Mouse (Mus musculus) forebrain, embryonic 12.5 days (tissue): Measurements from ENCODE around the gene Tfip11. TPM values are rescaled to one million over a fixed set of nuclear protein-coding genes. Genes with fewer than 3 reads are reported as not detected.
A peak's percentile ranks its signal among the peaks of the same experiment; 100 is the strongest.

Source experiments
- ATAC-seq: fragments of 200-750 bp; cut with Nextera tagmentation; 2 replicates; pipeline ENCODE4 v1.8.0; 2017; ENCODE audit warnings: moderate TSS enrichment; ENCODE audit not compliant: low FRiP score
- H3K27ac ChIP-seq: fragments of 300-500 bp; sonication (generic); 2 replicates; pipeline ENCODE4 v1.5.1; 2016; ENCODE audit warnings: mild to moderate bottlenecking
- H3K27me3 ChIP-seq: fragments of 300-500 bp; sonication (generic); 2 replicates; pipeline ENCODE4 v1.6.1; 2016; ENCODE audit warnings: mild to moderate bottlenecking
- H3K36me3 ChIP-seq: fragments of 300-500 bp; sonication (generic); replicated peaks from 2 replicates; pipeline ENCODE4 v1.6.1; 2016; ENCODE audit warnings: mild to moderate bottlenecking
- H3K4me1 ChIP-seq: fragments of 300-500 bp; sonication (generic); 2 replicates; pipeline ENCODE4 v1.6.1; 2016
- H3K4me2 ChIP-seq: fragments of 300-500 bp; sonication (generic); 2 replicates; pipeline ENCODE4 v1.6.1; 2016; ENCODE audit warnings: mild to moderate bottlenecking, moderate library complexity
- H3K4me3 ChIP-seq: fragments of 300-500 bp; sonication (generic); replicated peaks from 2 replicates; pipeline ENCODE4 v1.5.1; 2016; ENCODE audit warnings: mild to moderate bottlenecking
- H3K9ac ChIP-seq: fragments of 300-500 bp; sonication (generic); 2 replicates; pipeline ENCODE4 v1.6.1; 2016; ENCODE audit warnings: mild to moderate bottlenecking
- H3K9me3 ChIP-seq: fragments of 300-500 bp; sonication (generic); 2 replicates; pipeline ENCODE4 v1.6.1; 2016
- WGBS: fragments of 180-500 bp; shearing (Covaris S2); methylation state at CpG from one replicate; pipeline ENCODE4 v1.1.7; 2016; 5-methylcytosine and 5-hydroxymethylcytosine counted together
- polyA plus RNA-seq: library from polyadenylated mRNA; unstranded; fragments of >200 nt; fragmentation: Nextera tagmentation; extraction: Ambion mirVana; gene quantifications from 2 replicates; pipeline ENCODE4 v1.2.1, GENCODE M21; 2016

The Tfip11 gene
- polyA plus RNA-seq, 1 experiment from 2014 or later, result 39.5 TPM

- H3K4me2 ChIP-seq, result no peak overlapping the region
- H3K27me3 ChIP-seq, result no peaks in the 10 kb centered on the region
- no peak overlapping the region for H3K9ac ChIP-seq
- no peaks in the 10 kb centered on the region for H3K9me3 ChIP-seq
- no peak overlapping the region for H3K4me3 ChIP-seq
- no peak for ATAC-seq
- H3K4me1 ChIP-seq, result no peaks in the 10 kb centered on the region
- no peak overlapping the region for H3K27ac ChIP-seq
- WGBS, result 92% methylated on average over 9 of the region's 9 CpGs
- peaks cover 67% of the 10 kb centered on the region for H3K36me3 ChIP-seq
Observed at GRCm38 (mm10) chr5:112356322-112356721, 30.2 kb downstream of the Tfip11 start.

GRCm38 (mm10) chr5:112359520-112359919 is 33.4 kb downstream of the Tfip11 start:
- Histone ChIP-seq H3K9me3 (no peaks in the 10 kb centered on the region), H3K36me3 (peaks cover 68% of the 10 kb centered on the region), H3K27ac (no peak overlapping the region), H3K4me2 (no peak overlapping the region), H3K9ac (no peak overlapping the region), H3K4me1 (no peaks in the 10 kb centered on the region), H3K27me3 (no peaks in the 10 kb centered on the region), H3K4me3 (no peak overlapping the region)
- 89% methylated on average over 4 of the region's 4 CpGs for WGBS
- ATAC-seq, result no peak

- no peak for ATAC-seq
- peaks cover 68% of the 10 kb centered on the region for H3K36me3 ChIP-seq
- WGBS, result 92% methylated on average over 3 of the region's 3 CpGs
- H3K27ac ChIP-seq, result no peak overlapping the region
- no peak overlapping the region for H3K9ac ChIP-seq
- H3K27me3 ChIP-seq, result no peaks in the 10 kb centered on the region
- H3K4me1 ChIP-seq, result no peaks in the 10 kb centered on the region
- no peak overlapping the region for H3K4me2 ChIP-seq
- no peaks in the 10 kb centered on the region for H3K9me3 ChIP-seq
- no peak overlapping the region for H3K4me3 ChIP-seq
Observed at GRCm38 (mm10) chr5:112360077-112360476, 33.9 kb downstream of the Tfip11 start.

GRCm38 (mm10) chr5:112364184-112364797 is 38.1 kb downstream of the Tfip11 start:
- H3K27me3 ChIP-seq, result no peaks in the 10 kb centered on the region
- H3K9ac ChIP-seq, result no peak overlapping the region
- H3K9me3 ChIP-seq, result no peaks in the 10 kb centered on the region
- no peak for ATAC-seq
- H3K36me3 ChIP-seq, result peaks cover 66% of the 10 kb centered on the region
- H3K27ac ChIP-seq, result no peak overlapping the region
- H3K4me1 ChIP-seq, result no peaks in the 10 kb centered on the region; the same call in 1 of the 2 replicates
- no peak overlapping the region for H3K4me3 ChIP-seq
- H3K4me2 ChIP-seq, result no peak overlapping the region
- 73% methylated on average over 10 of the region's 10 CpGs for WGBS

- Histone ChIP-seq H3K4me3 (no peak overlapping the region), H3K27ac (no peak overlapping the region), H3K9ac (no peak overlapping the region), H3K27me3 (no peaks in the 10 kb centered on the region), H3K4me1 (peaks cover 20% of the 10 kb centered on the region), H3K9me3 (no peaks in the 10 kb centered on the region), H3K4me2 (no peak overlapping the region), H3K36me3 (peaks cover 82% of the 10 kb centered on the region)
- no peak for ATAC-seq
- 97% methylated on average over 6 of the region's 6 CpGs for WGBS
Observed at GRCm38 (mm10) chr5:112366879-112367278, 40.7 kb downstream of the Tfip11 start.

GRCm38 (mm10) chr5:112367338-112367737 is 41.2 kb downstream of the Tfip11 start:
- 88% methylated on average over 4 of the region's 4 CpGs for WGBS
- Histone ChIP-seq H3K4me2 (no peak overlapping the region), H3K36me3 (peaks cover 77% of the 10 kb centered on the region), H3K9ac (no peak overlapping the region), H3K4me3 (no peak overlapping the region), H3K4me1 (peaks cover 24% of the 10 kb centered on the region), H3K9me3 (no peaks in the 10 kb centered on the region), H3K27ac (no peak overlapping the region), H3K27me3 (no peaks in the 10 kb centered on the region)
- ATAC-seq, result no peak

- Histone ChIP-seq H3K27ac (no peak overlapping the region), H3K9me3 (no peaks in the 10 kb centered on the region), H3K27me3 (no peaks in the 10 kb centered on the region), H3K9ac (no peak overlapping the region), H3K4me1 (peaks cover 30% of the 10 kb centered on the region), H3K36me3 (peaks cover 75% of the 10 kb centered on the region), H3K4me3 (no peak overlapping the region), H3K4me2 (no peak overlapping the region)
- ATAC-seq, result no peak
- 90% methylated on average over 12 of the region's 12 CpGs for WGBS
Observed at GRCm38 (mm10) chr5:112367929-112368328, 41.8 kb downstream of the Tfip11 start.

- Histone ChIP-seq H3K4me1 (peaks cover 36% of the 10 kb centered on the region), H3K4me2 (no peak overlapping the region)
- 96% methylated on average over 10 of the region's 10 CpGs for WGBS
Observed at GRCm38 (mm10) chr5:112368666-112369065, 42.5 kb downstream of the Tfip11 start.

GRCm38 (mm10) chr5:112369326-112369725 is 43.2 kb downstream of the Tfip11 start:
- Histone ChIP-seq H3K4me2 (no peak overlapping the region), H3K27me3 (no peaks in the 10 kb centered on the region), H3K4me1 (peaks cover 36% of the 10 kb centered on the region), H3K36me3 (peaks cover 71% of the 10 kb centered on the region), H3K9me3 (no peaks in the 10 kb centered on the region), H3K27ac (no peak overlapping the region), H3K9ac (peak overlapping the region; percentile 7; the same call in 1 of the 2 replicates), H3K4me3 (no peak overlapping the region)
- ATAC-seq, result no peak
- 87% methylated on average over 13 of the region's 13 CpGs for WGBS

More at GRCm38 (mm10) chr5:112368666-112369065, 42.5 kb downstream of the Tfip11 start:
- 0 out of 2 replicates have a peak overlapping the region, but pooled peaks have one; percentile 7 for H3K9ac ChIP-seq
- no peaks in the 10 kb centered on the region for H3K27me3 ChIP-seq
- H3K4me3 ChIP-seq, result no peak overlapping the region
- peaks cover 71% of the 10 kb centered on the region for H3K36me3 ChIP-seq
- no peaks in the 10 kb centered on the region for H3K9me3 ChIP-seq
- H3K27ac ChIP-seq, result no peak overlapping the region
- ATAC-seq, result no peak

GRCm38 (mm10) chr5:112370236-112370813 is 44.2 kb downstream of the Tfip11 start:
- ATAC-seq, result no peak
- 0 out of 2 replicates have a peak overlapping the region, but pooled peaks have one; percentile 1 for H3K27ac ChIP-seq
- WGBS, result 92% methylated on average over 12 of the region's 12 CpGs
- no peaks in the 10 kb centered on the region for H3K27me3 ChIP-seq
- H3K9me3 ChIP-seq, result no peaks in the 10 kb centered on the region
- no peak overlapping the region for H3K4me2 ChIP-seq
- peaks cover 36% of the 10 kb centered on the region for H3K4me1 ChIP-seq
- H3K36me3 ChIP-seq, result peaks cover 70% of the 10 kb centered on the region
- no peak overlapping the region for H3K4me3 ChIP-seq
- no peak overlapping the region for H3K9ac ChIP-seq

- Histone ChIP-seq H3K36me3 (peaks cover 72% of the 10 kb centered on the region), H3K4me3 (no peak overlapping the region), H3K27ac (peak overlapping the region; percentile 94), H3K9ac (peak overlapping the region; percentile 36), H3K9me3 (no peaks in the 10 kb centered on the region), H3K4me2 (peak overlapping the region; percentile 36), H3K4me1 (peaks cover 36% of the 10 kb centered on the region), H3K27me3 (no peaks in the 10 kb centered on the region)
- peak; percentile 90 for ATAC-seq
- WGBS, result 21% methylated on average over 7 of the region's 7 CpGs
Observed at GRCm38 (mm10) chr5:112371933-112372332, 45.8 kb downstream of the Tfip11 start.

- ATAC-seq, result no peak
- WGBS, result 96% methylated on average over 4 of the region's 4 CpGs
- H3K36me3 ChIP-seq, result peaks cover 57% of the 10 kb centered on the region
Observed at GRCm38 (mm10) chr5:112376111-112376510, 50.0 kb downstream of the Tfip11 start.

GRCm38 (mm10) chr5:112377380-112377779 is 51.2 kb downstream of the Tfip11 start:
- H3K4me3 ChIP-seq, result no peak overlapping the region
- H3K9ac ChIP-seq, result no peak overlapping the region
- H3K27ac ChIP-seq, result no peak overlapping the region
- ATAC-seq, result no peak
- peaks cover 18% of the 10 kb centered on the region for H3K4me1 ChIP-seq
- H3K4me2 ChIP-seq, result no peak overlapping the region
- peaks cover 57% of the 10 kb centered on the region for H3K36me3 ChIP-seq
- no peaks in the 10 kb centered on the region for H3K27me3 ChIP-seq
- no peaks in the 10 kb centered on the region for H3K9me3 ChIP-seq
- WGBS, result 95% methylated on average over 1 of the region's 1 CpGs

More at GRCm38 (mm10) chr5:112376111-112376510, 50.0 kb downstream of the Tfip11 start:
- Histone ChIP-seq H3K27ac (no peak overlapping the region), H3K9ac (no peak overlapping the region), H3K4me3 (no peak overlapping the region), H3K4me2 (no peak overlapping the region), H3K4me1 (peaks cover 24% of the 10 kb centered on the region), H3K9me3 (no peaks in the 10 kb centered on the region), H3K27me3 (no peaks in the 10 kb centered on the region)
